Mouse (Mus musculus): ENCODE results near the gene Ndufs8.

DNA sequence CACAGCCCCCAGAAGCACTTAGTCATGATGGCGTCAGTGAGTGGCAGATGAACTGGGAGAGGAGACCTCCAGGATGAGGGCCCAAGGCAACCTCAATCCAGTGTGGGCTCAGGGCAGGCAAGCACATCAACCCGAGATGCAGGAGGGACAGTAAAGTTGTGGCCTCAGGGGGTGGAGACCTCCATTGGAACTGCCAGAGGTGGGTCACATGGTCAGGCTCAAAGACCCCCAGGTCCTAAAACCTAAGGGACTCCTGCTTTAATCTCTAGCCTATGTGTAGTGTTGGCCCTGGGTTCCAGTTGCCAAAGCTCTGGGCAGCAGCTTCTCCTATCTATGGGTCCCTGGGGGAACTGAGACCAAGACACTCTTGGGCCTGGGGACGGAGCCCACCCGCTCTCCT, 16.2 kb upstream of the Ndufs8 start:
- TF ChIP-seq CTCF (IDR thresholded peaks at IDR 0.05; ENCODE audit: low read depth) (no peak), EP300 (IDR thresholded peaks at IDR 0.05; ENCODE audit: low read depth) (no peak)
